Mouse (Mus musculus) embryonic facial prominence, embryonic 15.5 days (tissue): ENCODE data around the gene Cyp4a31. TPM values are rescaled to one million over a fixed set of nuclear protein-coding genes. Genes with fewer than 3 reads are reported as not detected.
"Not testable (repeated sequence)": the region's sequence is repeated elsewhere in the genome, so short reads cannot be mapped to it uniquely, and the experiment has no call there.

Experiments used
- ATAC-seq: fragments of 200-750 bp; cut with Nextera tagmentation; 2 replicates; pipeline ENCODE4 v1.8.0; 2017; ENCODE audit warnings: low read depth, moderate TSS enrichment; ENCODE audit not compliant: insufficient number of reproducible peaks, low FRiP score, low TSS enrichment
- H3K27ac ChIP-seq: fragments of 300-500 bp; sonication (generic); replicated peaks from 2 replicates; pipeline ENCODE4 v1.5.1; 2015; ENCODE audit warnings: mild to moderate bottlenecking, inconsistent platforms
- H3K27me3 ChIP-seq: fragments of 300-500 bp; sonication (generic); 2 replicates; pipeline ENCODE4 v1.6.1; 2015; ENCODE audit warnings: inconsistent platforms
- H3K36me3 ChIP-seq: fragments of 300-500 bp; sonication (generic); 2 replicates; pipeline ENCODE4 v1.6.1; 2015; ENCODE audit warnings: mild to moderate bottlenecking, inconsistent platforms
- H3K4me1 ChIP-seq: fragments of 300-500 bp; sonication (generic); 2 replicates; pipeline ENCODE4 v1.6.1; 2015; ENCODE audit warnings: inconsistent platforms
- H3K4me2 ChIP-seq: fragments of 300-500 bp; sonication (generic); replicated peaks from 2 replicates; pipeline ENCODE4 v1.6.1; 2015; ENCODE audit warnings: mild to moderate bottlenecking, inconsistent platforms
- H3K4me3 ChIP-seq: fragments of 300-500 bp; sonication (generic); replicated peaks from 2 replicates; pipeline ENCODE4 v1.5.1; 2015; ENCODE audit warnings: mild to moderate bottlenecking, inconsistent platforms
- H3K9ac ChIP-seq: fragments of 300-500 bp; sonication (generic); 2 replicates; pipeline ENCODE4 v1.6.1; 2015; ENCODE audit warnings: inconsistent platforms
- H3K9me3 ChIP-seq: fragments of 300-500 bp; sonication (generic); replicated peaks from 2 replicates; pipeline ENCODE4 v1.6.1; 2016; ENCODE audit warnings: inconsistent platforms
- WGBS: fragments of 180-500 bp; shearing (Covaris S2); methylation state at CpG from one replicate; pipeline ENCODE4 v1.1.7; 2015; 5-methylcytosine and 5-hydroxymethylcytosine counted together
- polyA plus RNA-seq: library from polyadenylated mRNA; unstranded; fragments of >200 nt; fragmentation: Nextera tagmentation; extraction: Ambion mirVana; gene quantifications from 2 replicates; pipeline ENCODE4 v1.2.1, GENCODE M21; 2015

The Cyp4a31 gene
- polyA plus RNA-seq, result not detected in 2 replicates

GRCm38 (mm10) chr4:115563401-115563800 lies at the start of gene Cyp4a31:
TSS of gene Cyp4a31 (plus strand) at chr4:115563649.
- no peaks in the 10 kb centered on the region for H3K36me3 ChIP-seq
- no peaks in the 10 kb centered on the region for H3K9me3 ChIP-seq
- H3K4me2 ChIP-seq, result no peak within 1 kb of the TSS
- H3K4me3 ChIP-seq, result no peak within 1 kb of the TSS
- no peak within 1 kb of the TSS for H3K27ac ChIP-seq
- ATAC-seq, result no peak
- H3K4me1 ChIP-seq, result no peaks in the 10 kb centered on the region
- no peaks in the 10 kb centered on the region for H3K27me3 ChIP-seq
- no peak within 1 kb of the TSS for H3K9ac ChIP-seq
- WGBS, result 73% methylated on average over 3 of the region's 3 CpGs

GRCm38 (mm10) chr4:115513964-115514363 lies 49.5 kb upstream of the Cyp4a31 start:
- H3K4me2 ChIP-seq, H3K9me3 ChIP-seq, H3K4me3 ChIP-seq, H3K36me3 ChIP-seq, H3K27ac ChIP-seq, H3K4me1 ChIP-seq, ATAC-seq, H3K27me3 ChIP-seq, H3K9ac ChIP-seq: not testable (repeated sequence)

GRCm38 (mm10) chr4:115518000-115518399 lies 45.4 kb upstream of the Cyp4a31 start, which contains the start of gene Cyp4a10:
TSS of gene Cyp4a10 (plus strand) at chr4:115518264.
- 74% methylated on average over 5 of the region's 5 CpGs for WGBS
- H3K36me3 ChIP-seq, H3K27ac ChIP-seq, H3K9ac ChIP-seq, H3K4me2 ChIP-seq, H3K27me3 ChIP-seq, H3K4me3 ChIP-seq, H3K9me3 ChIP-seq, ATAC-seq, H3K4me1 ChIP-seq: not testable (repeated sequence)

- Histone ChIP-seq H3K4me1 (no peaks in the 10 kb centered on the region), H3K27me3 (no peaks in the 10 kb centered on the region), H3K36me3 (no peaks in the 10 kb centered on the region), H3K9me3 (no peaks in the 10 kb centered on the region), H3K9ac (no peak overlapping the region), H3K4me2 (no peak overlapping the region), H3K4me3 (no peak overlapping the region), H3K27ac (no peak overlapping the region)
- WGBS, result 72% methylated on average over 4 of the region's 4 CpGs
- ATAC-seq, result no peak
Observed at GRCm38 (mm10) chr4:115519444-115519843, 44.0 kb upstream of the Cyp4a31 start.

- WGBS, result 95% methylated on average over 2 of the region's 2 CpGs
- Histone ChIP-seq H3K27me3 (no peaks in the 10 kb centered on the region), H3K36me3 (no peaks in the 10 kb centered on the region), H3K9me3 (no peaks in the 10 kb centered on the region), H3K27ac (no peak overlapping the region), H3K4me3 (no peak overlapping the region), H3K9ac (no peak overlapping the region), H3K4me1 (no peaks in the 10 kb centered on the region), H3K4me2 (no peak overlapping the region)
- ATAC-seq, result no peak
Observed at GRCm38 (mm10) chr4:115521766-115522165, 41.7 kb upstream of the Cyp4a31 start.

GRCm38 (mm10) chr4:115545101-115545500 lies 18.3 kb upstream of the Cyp4a31 start:
- Histone ChIP-seq H3K27me3 (no peaks in the 10 kb centered on the region), H3K27ac (no peak overlapping the region), H3K4me2 (no peak overlapping the region), H3K36me3 (no peaks in the 10 kb centered on the region), H3K4me3 (no peak overlapping the region), H3K9me3 (no peaks in the 10 kb centered on the region), H3K9ac (no peak overlapping the region), H3K4me1 (no peaks in the 10 kb centered on the region)
- no peak for ATAC-seq
- WGBS, result 45% methylated on average over 1 of the region's 1 CpGs

- Histone ChIP-seq H3K27me3 (no peaks in the 10 kb centered on the region), H3K4me1 (no peaks in the 10 kb centered on the region), H3K36me3 (no peaks in the 10 kb centered on the region), H3K27ac (no peak overlapping the region), H3K4me3 (no peak overlapping the region), H3K4me2 (no peak overlapping the region), H3K9me3 (no peaks in the 10 kb centered on the region), H3K9ac (no peak overlapping the region)
- 84% methylated on average over 2 of the region's 2 CpGs for whole genome bisulfite sequencing
- ATAC-seq, result no peak
Observed at GRCm38 (mm10) chr4:115546141-115546828, 17.2 kb upstream of the Cyp4a31 start.

- H3K9me3 ChIP-seq, result no peaks in the 10 kb centered on the region
- H3K9ac ChIP-seq, result no peak overlapping the region
- no peaks in the 10 kb centered on the region for H3K4me1 ChIP-seq
- H3K27ac ChIP-seq, result no peak overlapping the region
- H3K27me3 ChIP-seq, result no peaks in the 10 kb centered on the region
- no peaks in the 10 kb centered on the region for H3K36me3 ChIP-seq
- H3K4me2 ChIP-seq, result no peak overlapping the region
- no peak overlapping the region for H3K4me3 ChIP-seq
- WGBS, result 80% methylated on average over 3 of the region's 3 CpGs
- ATAC-seq, result no peak
Observed at GRCm38 (mm10) chr4:115552726-115553125, 10.7 kb upstream of the Cyp4a31 start.

- no peaks in the 10 kb centered on the region for H3K4me1 ChIP-seq
- H3K4me2 ChIP-seq, result no peak overlapping the region
- no peak overlapping the region for H3K27ac ChIP-seq
- H3K9me3 ChIP-seq, result no peaks in the 10 kb centered on the region
- H3K4me3 ChIP-seq, result no peak overlapping the region
- no peaks in the 10 kb centered on the region for H3K27me3 ChIP-seq
- H3K9ac ChIP-seq, result no peak overlapping the region
- ATAC-seq, result no peak
- H3K36me3 ChIP-seq, result no peaks in the 10 kb centered on the region
- 54% methylated on average over 2 of the region's 2 CpGs for WGBS
Observed at GRCm38 (mm10) chr4:115555513-115555912, 7.9 kb upstream of the Cyp4a31 start.

GRCm38 (mm10) chr4:115557861-115558561 lies 5.4 kb upstream of the Cyp4a31 start:
- no peak for ATAC-seq
- WGBS, result 52% methylated on average over 4 of the region's 4 CpGs
- no peaks in the 10 kb centered on the region for H3K4me1 ChIP-seq
- no peaks in the 10 kb centered on the region for H3K36me3 ChIP-seq
- H3K27me3 ChIP-seq, result no peaks in the 10 kb centered on the region
- no peak overlapping the region for H3K9ac ChIP-seq
- H3K9me3 ChIP-seq, result no peaks in the 10 kb centered on the region
- H3K27ac ChIP-seq, result no peak overlapping the region
- H3K4me3 ChIP-seq, result no peak overlapping the region
- H3K4me2 ChIP-seq, result no peak overlapping the region

GRCm38 (mm10) chr4:115561236-115561635 lies 2.2 kb upstream of the Cyp4a31 start:
- not testable (repeated sequence) for H3K36me3 ChIP-seq, H3K9ac ChIP-seq, H3K4me2 ChIP-seq, H3K4me3 ChIP-seq, H3K27ac ChIP-seq, H3K4me1 ChIP-seq, H3K9me3 ChIP-seq, ATAC-seq, H3K27me3 ChIP-seq
- 52% methylated on average over 5 of the region's 5 CpGs for WGBS
